Mouse (Mus musculus) adipose tissue, adult 10 weeks (tissue): ENCODE measurements around the gene Vmn2r10. TPM values are rescaled to one million over a fixed set of nuclear protein-coding genes. Genes with fewer than 3 reads are reported as not detected.

Source experiments
- polyA plus RNA-seq: library from polyadenylated mRNA; stranded (reverse); fragments of 350-450 nt; fragmentation: Illumina TruSeq; extraction: RNeasy Lipid Tissue Mini Kit (QIAGEN cat#74804); gene quantifications from one replicate; pipeline ENCODE4 v1.2.3, GENCODE M21; 2014; ENCODE audit warnings: low read depth, low replicate concordance

The Vmn2r10 gene
- not detected for polyA plus RNA-seq

GRCm38 (mm10) chr5:109006427-109006826 is at the start of gene Vmn2r10:
TSS of gene Vmn2r10 (minus strand) at chr5:109006527.

Other genes with a start within 250 kb of the Vmn2r10 start
- gene Rnf212, start 231.5 kb downstream of the Vmn2r10 start, polyA plus RNA-seq = not detected
- not detected for gene Tmed11, start 211.2 kb downstream of the Vmn2r10 start, polyA plus RNA-seq
- gene Vmn2r8, start 197.7 kb downstream of the Vmn2r10 start, polyA plus RNA-seq = not detected
- gene Vmn2r9, start 153.9 kb downstream of the Vmn2r10 start, polyA plus RNA-seq = not detected
- not detected for gene Vmn2r11, start 53.0 kb upstream of the Vmn2r10 start, polyA plus RNA-seq
- not detected for gene Vmn2r12, start 91.4 kb upstream of the Vmn2r10 start, polyA plus RNA-seq
- gene Vmn2r13, start 185.7 kb upstream of the Vmn2r10 start, polyA plus RNA-seq = not detected
- not detected for gene Vmn2r14, start 218.2 kb upstream of the Vmn2r10 start, polyA plus RNA-seq